Mouse (Mus musculus) G1E (cell line): ENCODE data around the gene Abca2. TPM values are rescaled to one million over a fixed set of nuclear protein-coding genes. Genes with fewer than 3 reads are reported as not detected.

Source experiments
- ATAC-seq: 2 replicates; pipeline ENCODE4 v1.8.0; 2016; ENCODE audit warnings: mild to moderate bottlenecking; ENCODE audit not compliant: insufficient number of reproducible peaks, poor library complexity, low FRiP score, severe bottlenecking; ENCODE audit errors: extremely low read depth
- DNase-seq: peaks from one replicate; pipeline ENCODE4 v3.0.0; 2012; ENCODE audit warnings: low spot score
- H3K27me3 ChIP-seq: 2 replicates; pipeline ENCODE4 v1.6.1; 2012; ENCODE audit warnings: mild to moderate bottlenecking, low read length, inconsistent platforms; ENCODE audit not compliant: insufficient read depth
- H3K36me3 ChIP-seq: replicated peaks from 2 replicates; pipeline ENCODE3; 2012; ENCODE audit warnings: mild to moderate bottlenecking, inconsistent platforms
- H3K4me1 ChIP-seq: 2 replicates; pipeline ENCODE4 v1.6.1; 2012; ENCODE audit warnings: low read depth, low read length, inconsistent platforms, mixed read lengths; ENCODE audit not compliant: insufficient read depth
- H3K4me3 ChIP-seq: 2 replicates; pipeline ENCODE4 v1.5.1; 2012; ENCODE audit warnings: low read depth, mild to moderate bottlenecking, inconsistent platforms, low read length, moderate library complexity, mixed read lengths
- H3K9me3 ChIP-seq: replicated peaks from 2 replicates; pipeline ENCODE4 v1.6.1; 2012; ENCODE audit warnings: inconsistent platforms
- CTCF ChIP-seq: IDR thresholded peaks from 2 replicates; pipeline ENCODE4 v1.5.1; 2012; ENCODE audit warnings: low read depth, low read length, inconsistent platforms, mixed read lengths
- GATA1 ChIP-seq: IDR thresholded peaks from 2 replicates; pipeline ENCODE4 v1.6.1; 2012; ENCODE audit warnings: borderline replicate concordance, low read length, inconsistent platforms, mixed read lengths
- GATA2 ChIP-seq: IDR thresholded peaks from 2 replicates; pipeline ENCODE4 v1.6.1; 2012; ENCODE audit warnings: low read depth, low read length, inconsistent platforms, borderline replicate concordance
- POLR2AphosphoS5 ChIP-seq: IDR thresholded peaks from 2 replicates; pipeline ENCODE4 v1.6.1; 2012; ENCODE audit warnings: low read depth, low read length, inconsistent platforms; ENCODE audit not compliant: insufficient replicate concordance
- TAL1 ChIP-seq: conservative IDR thresholded peaks from 2 replicates; pipeline ENCODE4 v1.6.1; 2012; ENCODE audit warnings: low read depth, low read length, inconsistent platforms, mixed read lengths
- polyA plus RNA-seq: library from polyadenylated mRNA; stranded (reverse); fragments of >175 nt; gene quantifications from 2 replicates; pipeline ENCODE4 v1.2.3, GENCODE M21; 2012
- total RNA-seq, 2 experiments: library from RNA; stranded (forward) in 1 of 2; stranded (reverse) in 1 of 2; fragments of 200-1000 nt in 1 of 2; fragments of >200 nt in 1 of 2; fragmentation: Nextera tagmentation in 1 of 2; gene quantifications; 2 replicates each; pipeline ENCODE4 v1.2.3; 2014 to 2017

The Abca2 gene
- total and polyA plus RNA-seq, 3 experiments, result 2.8 to 18.6 (median 6.0) TPM

GRCm38 (mm10) chr2:25488671-25489068, 60.2 kb downstream of the Abca2 start:
- no peaks in the 10 kb centered on the region for H3K9me3 ChIP-seq
- DNase-seq, result no peak
- H3K36me3 ChIP-seq, result no peaks in the 10 kb centered on the region
- peaks cover 77% of the 10 kb centered on the region for H3K27me3 ChIP-seq
- no peak for ATAC-seq
- no peak overlapping the region for H3K4me3 ChIP-seq
- no peaks in the 10 kb centered on the region; the same call in 1 of the 2 replicates for H3K4me1 ChIP-seq
- TF ChIP-seq GATA1 (no peak), CTCF (no peak), POLR2AphosphoS5 (no peak), TAL1 (no peak), GATA2 (no peak)

- Histone ChIP-seq H3K4me3 (no peak overlapping the region), H3K36me3 (no peaks in the 10 kb centered on the region), H3K4me1 (peaks cover 12% of the 10 kb centered on the region), H3K27me3 (peaks cover 63% of the 10 kb centered on the region), H3K9me3 (no peaks in the 10 kb centered on the region)
- DNase-seq (no peak), ATAC-seq (no peak)
- TF ChIP-seq TAL1, result no peak
- no peak for TF ChIP-seq GATA1
- no peak for TF ChIP-seq GATA2
Observed at GRCm38 (mm10) chr2:25492988-25493387, 64.5 kb downstream of the Abca2 start.

DNA sequence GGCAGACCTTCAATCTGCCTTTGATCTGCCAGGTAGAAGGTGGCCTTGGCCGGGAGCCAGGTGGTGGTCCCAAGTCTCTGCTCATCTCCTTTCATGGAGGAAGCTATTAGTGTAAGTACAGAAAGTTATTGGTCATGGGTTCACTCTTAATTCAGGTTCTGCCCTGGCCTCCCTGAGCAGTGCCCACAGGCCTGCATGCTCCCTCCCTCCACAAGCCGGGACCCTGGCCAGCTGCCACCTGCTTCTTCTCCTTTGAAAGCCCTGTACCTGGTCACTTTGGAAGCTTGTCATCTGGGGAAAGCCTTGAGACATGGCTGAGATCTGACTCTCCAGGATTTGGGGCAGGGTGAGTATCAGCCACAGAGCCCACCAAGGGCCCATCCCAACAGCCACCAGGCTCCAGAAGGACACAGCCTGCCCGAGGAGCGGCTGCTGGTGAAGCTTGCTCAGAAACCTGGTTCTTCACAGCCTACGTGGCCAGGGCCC, 65.0 kb downstream of the Abca2 start, which contains the start of gene Lcn12:
Lcn12 (minus strand) TSS at position 436 of the 486 bp plus-strand sequence.
- H3K4me3 ChIP-seq, result no peak within 1 kb of the TSS
- no peaks in the 10 kb centered on the region for H3K36me3 ChIP-seq
- H3K4me1 ChIP-seq, result peaks cover 18% of the 10 kb centered on the region
- DNase-seq (no peak), ATAC-seq (no peak)
- TF ChIP-seq GATA2, result no peak
- TF ChIP-seq GATA1, result no peak
- no peak for TF ChIP-seq TAL1
- peaks cover 58% of the 10 kb centered on the region for H3K27me3 ChIP-seq
- H3K9me3 ChIP-seq, result no peaks in the 10 kb centered on the region

GRCm38 (mm10) chr2:25496462-25496861, 68.0 kb downstream of the Abca2 start:
- no peaks in the 10 kb centered on the region for H3K9me3 ChIP-seq
- H3K4me3 ChIP-seq, result no peak overlapping the region
- no peaks in the 10 kb centered on the region for H3K36me3 ChIP-seq
- DNase-seq (no peak), ATAC-seq (no peak)
- peaks cover 37% of the 10 kb centered on the region for H3K27me3 ChIP-seq
- TF ChIP-seq POLR2AphosphoS5 (no peak), GATA1 (no peak), GATA2 (no peak), CTCF (no peak), TAL1 (no peak)
- peaks cover 40% of the 10 kb centered on the region for H3K4me1 ChIP-seq

Other genes starting within 250 kb of the Abca2 start
Only the 20 nearest of the 43 such genes appear.
- gene Tmem210, start 140.6 kb upstream of the Abca2 start, total RNA-seq (2014; fragmentation: Nextera tagmentation), result not detected in 2 replicates
- gene Tmem210, start 140.6 kb upstream of the Abca2 start, total RNA-seq (2017), result not detected in 2 replicates
- not detected in 2 replicates for gene Tmem210, start 140.6 kb upstream of the Abca2 start, polyA plus RNA-seq
- not detected in 2 replicates for gene Lrrc26, start 138.8 kb upstream of the Abca2 start, total RNA-seq (2014; fragmentation: Nextera tagmentation)
- gene Lrrc26, start 138.8 kb upstream of the Abca2 start, total RNA-seq (2017), result not detected in 2 replicates
- not detected in 2 replicates for gene Lrrc26, start 138.8 kb upstream of the Abca2 start, polyA plus RNA-seq
- 1.7 TPM in 1 of 2 replicates, not detected in the other for gene Grin1, start 109.5 kb upstream of the Abca2 start, total RNA-seq (2014; fragmentation: Nextera tagmentation)
- 0.17 and 0.33 TPM in 2 replicates for gene Grin1, start 109.5 kb upstream of the Abca2 start, total RNA-seq (2017)
- 0.68 and 0.73 TPM in 2 replicates for gene Grin1, start 109.5 kb upstream of the Abca2 start, polyA plus RNA-seq
- 38.3 and 47.0 TPM in 2 replicates for gene Man1b1, start 96.4 kb upstream of the Abca2 start, total RNA-seq (2014; fragmentation: Nextera tagmentation)
- 45.3 and 57.2 TPM in 2 replicates for gene Man1b1, start 96.4 kb upstream of the Abca2 start, total RNA-seq (2017)
- 9.9 and 18.0 TPM in 2 replicates for gene Man1b1, start 96.4 kb upstream of the Abca2 start, polyA plus RNA-seq
- gene Dpp7, start 72.3 kb upstream of the Abca2 start, total RNA-seq (2014; fragmentation: Nextera tagmentation), result 5.5 and 8.6 TPM in 2 replicates
- 71.4 and 95.5 TPM in 2 replicates for gene Dpp7, start 72.3 kb upstream of the Abca2 start, total RNA-seq (2017)
- gene Dpp7, start 72.3 kb upstream of the Abca2 start, polyA plus RNA-seq, result 4.5 and 7.7 TPM in 2 replicates
- gene Uap1l1, start 63.0 kb upstream of the Abca2 start, total RNA-seq (2014; fragmentation: Nextera tagmentation), result 51.2 and 53.9 TPM in 2 replicates
- 56.4 and 118 TPM in 2 replicates for gene Uap1l1, start 63.0 kb upstream of the Abca2 start, total RNA-seq (2017)
- gene Uap1l1, start 63.0 kb upstream of the Abca2 start, polyA plus RNA-seq, result 21.0 and 22.8 TPM in 2 replicates
- gene Sapcd2, start 56.4 kb upstream of the Abca2 start, total RNA-seq (2014; fragmentation: Nextera tagmentation), result 9.9 and 14.4 TPM in 2 replicates
- gene Sapcd2, start 56.4 kb upstream of the Abca2 start, total RNA-seq (2017), result 20.6 and 28.1 TPM in 2 replicates
- gene Sapcd2, start 56.4 kb upstream of the Abca2 start, polyA plus RNA-seq, result 108 and 129 TPM in 2 replicates
- gene Entpd2, start 32.8 kb upstream of the Abca2 start, total RNA-seq (2014; fragmentation: Nextera tagmentation), result not detected in 2 replicates
- gene Entpd2, start 32.8 kb upstream of the Abca2 start, total RNA-seq (2017), result not detected in 2 replicates
- 0.03 TPM in 1 of 2 replicates, not detected in the other for gene Entpd2, start 32.8 kb upstream of the Abca2 start, polyA plus RNA-seq
- not detected in 2 replicates for gene Npdc1, start 29.4 kb upstream of the Abca2 start, total RNA-seq (2014; fragmentation: Nextera tagmentation)
- gene Npdc1, start 29.4 kb upstream of the Abca2 start, total RNA-seq (2017), result 0.22 and 0.64 TPM in 2 replicates
- gene Npdc1, start 29.4 kb upstream of the Abca2 start, polyA plus RNA-seq, result not detected in 2 replicates
- not detected in 2 replicates for gene Fut7, start 5.4 kb upstream of the Abca2 start, total RNA-seq (2014; fragmentation: Nextera tagmentation)
- 0.22 TPM in 1 of 2 replicates, not detected in the other for gene Fut7, start 5.4 kb upstream of the Abca2 start, total RNA-seq (2017)
- not detected in 2 replicates for gene Fut7, start 5.4 kb upstream of the Abca2 start, polyA plus RNA-seq
- gene Clic3, start 28.1 kb downstream of the Abca2 start, total RNA-seq (2014; fragmentation: Nextera tagmentation), result not detected in 2 replicates
- gene Clic3, start 28.1 kb downstream of the Abca2 start, total RNA-seq (2017), result 0.22 TPM in 1 of 2 replicates, not detected in the other
- not detected in 2 replicates for gene Clic3, start 28.1 kb downstream of the Abca2 start, polyA plus RNA-seq
- 16.3 and 23.2 TPM in 2 replicates for gene Paxx, start 32.4 kb downstream of the Abca2 start, total RNA-seq (2014; fragmentation: Nextera tagmentation)
- gene Paxx, start 32.4 kb downstream of the Abca2 start, total RNA-seq (2017), result 14.2 and 17.8 TPM in 2 replicates
- 43.4 and 47.0 TPM in 2 replicates for gene Paxx, start 32.4 kb downstream of the Abca2 start, polyA plus RNA-seq
- gene Ptgds, start 41.3 kb downstream of the Abca2 start, total RNA-seq (2014; fragmentation: Nextera tagmentation), result not detected in 2 replicates
- gene Ptgds, start 41.3 kb downstream of the Abca2 start, total RNA-seq (2017), result 0.44 TPM in 1 of 2 replicates, not detected in the other
- gene Ptgds, start 41.3 kb downstream of the Abca2 start, polyA plus RNA-seq, result not detected in 2 replicates
- not detected in 2 replicates for gene Lcn12, start 65.2 kb downstream of the Abca2 start, total RNA-seq (2014; fragmentation: Nextera tagmentation)
- not detected in 2 replicates for gene Lcn12, start 65.2 kb downstream of the Abca2 start, total RNA-seq (2017)
- gene Lcn12, start 65.2 kb downstream of the Abca2 start, polyA plus RNA-seq, result not detected in 2 replicates
- gene Fbxw5, start 72.0 kb downstream of the Abca2 start, total RNA-seq (2014; fragmentation: Nextera tagmentation), result 48.3 and 57.9 TPM in 2 replicates
- gene Fbxw5, start 72.0 kb downstream of the Abca2 start, total RNA-seq (2017), result 21.1 and 24.7 TPM in 2 replicates
- gene Fbxw5, start 72.0 kb downstream of the Abca2 start, polyA plus RNA-seq, result 17.1 and 35.5 TPM in 2 replicates
- 3.4 and 4.4 TPM in 2 replicates for gene C8g, start 73.0 kb downstream of the Abca2 start, total RNA-seq (2014; fragmentation: Nextera tagmentation)
- 2.2 and 3.3 TPM in 2 replicates for gene C8g, start 73.0 kb downstream of the Abca2 start, total RNA-seq (2017)
- gene C8g, start 73.0 kb downstream of the Abca2 start, polyA plus RNA-seq, result 0.10 and 0.21 TPM in 2 replicates
- gene Traf2, start 118.2 kb downstream of the Abca2 start, total RNA-seq (2014; fragmentation: Nextera tagmentation), result 7.1 and 7.9 TPM in 2 replicates
- 18.1 and 19.1 TPM in 2 replicates for gene Traf2, start 118.2 kb downstream of the Abca2 start, total RNA-seq (2017)
- 5.4 and 7.8 TPM in 2 replicates for gene Traf2, start 118.2 kb downstream of the Abca2 start, polyA plus RNA-seq
- gene Edf1, start 129.1 kb downstream of the Abca2 start, total RNA-seq (2014; fragmentation: Nextera tagmentation), result 102 and 126 TPM in 2 replicates
- 91.0 and 109 TPM in 2 replicates for gene Edf1, start 129.1 kb downstream of the Abca2 start, total RNA-seq (2017)
- 570 and 701 TPM in 2 replicates for gene Edf1, start 129.1 kb downstream of the Abca2 start, polyA plus RNA-seq
- 0.58 and 4.3 TPM in 2 replicates for gene Mamdc4, start 146.1 kb downstream of the Abca2 start, total RNA-seq (2014; fragmentation: Nextera tagmentation)
- 1.9 and 5.5 TPM in 2 replicates for gene Mamdc4, start 146.1 kb downstream of the Abca2 start, total RNA-seq (2017)
- gene Mamdc4, start 146.1 kb downstream of the Abca2 start, polyA plus RNA-seq, result 1.4 and 1.6 TPM in 2 replicates
- gene Phpt1, start 146.5 kb downstream of the Abca2 start, total RNA-seq (2014; fragmentation: Nextera tagmentation), result 1.4 and 2.1 TPM in 2 replicates
- 7.1 and 12.5 TPM in 2 replicates for gene Phpt1, start 146.5 kb downstream of the Abca2 start, total RNA-seq (2017)
- 6.5 and 9.5 TPM in 2 replicates for gene Phpt1, start 146.5 kb downstream of the Abca2 start, polyA plus RNA-seq